ENCODE assay signal across 15 mouse cellular contexts in genomic region chr10:3562165-3562564, GRCm38 (mm10). TPM values are rescaled to one million over a fixed set of nuclear protein-coding genes. Genes with fewer than 3 reads are reported as not detected.
DNase-seq lines count a peak whose midpoint lies in the region; ATAC-seq and TF ChIP-seq lines count a peak whose summit lies in the region.
"Had no signal": no experiment of that assay in that cellular context is flagged by ENCODE, and none has a peak within 500 bp of the region (broad histone marks: within the 10 kb centered on the region; RNA-seq: fewer than 3 reads in every experiment).

No protein-coding gene starts in this region.

- H3K27ac ChIP-seq in embryonic facial prominence, embryonic 11.5 days (replicated peaks; ENCODE audit: low read depth, low read length), result no peak overlapping the region
- H3K27ac ChIP-seq in embryonic facial prominence, embryonic 10.5 days (replicated peaks), result no peak overlapping the region
- H3K27ac ChIP-seq: forebrain, embryonic 12.5 days; hindbrain, embryonic 13.5 days had no signal

- no peak for ATAC-seq in embryonic facial prominence, embryonic 11.5 days (replicated peaks; ENCODE audit: insufficient number of reproducible peaks, low FRiP score, low TSS enrichment, low read depth)
- no peak for ATAC-seq in Patski

- CTCF ChIA-PET in Patski (lab: Charles Lee), result interaction anchor here (1.2 to 1.3 kb wide), 2 partner anchors 10 to 382 kb away, joined by 3 read pairs; no protein-coding TSS in a partner anchor

- H3K36me3 ChIP-seq in embryonic facial prominence, embryonic 11.5 days (replicated peaks; ENCODE audit: control insufficient read depth, insufficient read depth, low read depth, low read length), result no peaks in the 10 kb centered on the region
- H3K36me3 ChIP-seq in embryonic facial prominence, embryonic 10.5 days (replicated peaks), result no peaks in the 10 kb centered on the region
- H3K36me3 ChIP-seq: forebrain, embryonic 12.5 days; hindbrain, embryonic 13.5 days had no signal

- H3K9ac ChIP-seq in embryonic facial prominence, embryonic 11.5 days (replicated peaks; ENCODE audit: low read length), result no peak overlapping the region
- H3K9ac ChIP-seq: forebrain, embryonic 12.5 days; hindbrain, embryonic 13.5 days had no signal

- no peak overlapping the region for H3K4me2 ChIP-seq in embryonic facial prominence, embryonic 11.5 days (ENCODE audit: low read depth, low read length)
- H3K4me2 ChIP-seq: forebrain, embryonic 12.5 days; hindbrain, embryonic 13.5 days had no signal

- no peak overlapping the region for H3K4me3 ChIP-seq in embryonic facial prominence, embryonic 11.5 days (ENCODE audit: low read depth, low read length)
- H3K4me3 ChIP-seq in embryonic facial prominence, embryonic 10.5 days, result no peak overlapping the region
- H3K4me3 ChIP-seq in lung, adult 2 months (replicated peaks; ENCODE audit: extremely low read depth, low read depth, low read length), result no peak overlapping the region
- H3K4me3 ChIP-seq: forebrain, embryonic 12.5 days; hindbrain, embryonic 13.5 days had no signal

- peak; percentile 43 for DNase-seq in embryonic facial prominence, embryonic 11.5 days (ENCODE audit: low spot score)
- no peak for DNase-seq in embryonic facial prominence, embryonic 10.5 days (ENCODE audit: low spot score)
- DNase-seq in lung, adult 2 months, result no peak
- no peak for DNase-seq in lung, postnatal 25 days (ENCODE audit: low spot score)
- no peak for DNase-seq in Patski (ENCODE audit: low read depth, low spot score)
- peak; percentile 35 for DNase-seq in retina, postnatal 1 day
- DNase-seq in urinary bladder, postnatal 25 days (ENCODE audit: low spot score), result no peak
- DNase-seq in adrenal gland, postnatal 36 days, result no peak
- DNase-seq: adrenal gland, postnatal 14 days; kidney, postnatal 4 days; right cerebral cortex, adult 18-20 months had no signal

- in situ Hi-C loops in Patski (cut with MboI; ENCODE audit: low pct_unique_long_range_greater_than_20kb), result no loop called here

- TF ChIP-seq POLR2A in lung, adult 2 months (IDR thresholded peaks at IDR 0.05; ENCODE audit: borderline replicate concordance, extremely low read depth, low read depth, low read length), result no peak

- 0 out of 2 replicates have a peak, but pooled peaks have one; percentile 7 for TF ChIP-seq CTCF in lung, adult 2 months (IDR thresholded peaks at IDR 0.05; ENCODE audit: insufficient read depth, low read length)
- TF ChIP-seq CTCF in Patski (IDR thresholded peaks at IDR 0.05), result peak; percentile 48

- POLR2A ChIA-PET in Patski (lab: Charles Lee), result no interaction called here

- no peaks in the 10 kb centered on the region for H3K4me1 ChIP-seq in embryonic facial prominence, embryonic 11.5 days (ENCODE audit: control insufficient read depth, insufficient read depth, low read length)
- peaks cover 17% of the 10 kb centered on the region for H3K4me1 ChIP-seq in embryonic facial prominence, embryonic 10.5 days
- no peaks in the 10 kb centered on the region for H3K4me1 ChIP-seq in lung, adult 2 months (ENCODE audit: control insufficient read depth, insufficient read depth, low read length)
- H3K4me1 ChIP-seq: forebrain, embryonic 12.5 days; hindbrain, embryonic 13.5 days had no signal

- H3K27me3 ChIP-seq in embryonic facial prominence, embryonic 11.5 days (ENCODE audit: control insufficient read depth, insufficient read depth, low read length), result no peaks in the 10 kb centered on the region
- no peaks in the 10 kb centered on the region for H3K27me3 ChIP-seq in embryonic facial prominence, embryonic 10.5 days (replicated peaks; ENCODE audit: low read depth, poor library complexity, severe bottlenecking)
- peaks cover 12% of the 10 kb centered on the region for H3K27me3 ChIP-seq in Patski
- H3K27me3 ChIP-seq: forebrain, embryonic 12.5 days; hindbrain, embryonic 13.5 days had no signal

- H3K9me3 ChIP-seq in embryonic facial prominence, embryonic 11.5 days (replicated peaks; ENCODE audit: control insufficient read depth, low read length), result no peaks in the 10 kb centered on the region
- 0 out of 2 replicates have a peak, but pooled peaks cover 1% of the 10 kb centered on the region for H3K9me3 ChIP-seq in embryonic facial prominence, embryonic 10.5 days
- H3K9me3 ChIP-seq: forebrain, embryonic 12.5 days; hindbrain, embryonic 13.5 days had no signal

RNA-seq across cellular contexts. Expression of gene Iyd, which starts 22.1 kb away (rescaled TPM):
- not detected in 2 replicates for polyA plus RNA-seq in embryonic facial prominence, embryonic 11.5 days (2014; fragmentation: Nextera tagmentation; extraction: Ambion mirVana)
- not detected in 2 replicates for polyA plus RNA-seq in embryonic facial prominence, embryonic 10.5 days (2016; fragmentation: Nextera tagmentation; extraction: Ambion mirVana)
- 1.9 and 2.8 TPM in 2 replicates for polyA plus RNA-seq in lung, adult 2 months (2012; rRNA removed)
- not detected for polyA plus RNA-seq in Patski (2021)
- not detected for total RNA-seq in adrenal gland, postnatal 36 days (2021)
- total RNA-seq: ES-E14; heart, adult 8-10 months had no signal
- polyA plus RNA-seq: forebrain, embryonic 12.5 days had no signal

Comparison
In these comparisons a context has a peak if more than half of its experiments do, and no peak if none do; other contexts are left out.
1. DNase-seq: peak in embryonic facial prominence, embryonic 11.5 days (single experiment) and retina, postnatal 1 day (single experiment); none in embryonic facial prominence, embryonic 10.5 days (single experiment), lung, adult 2 months (single experiment), lung, postnatal 25 days (single experiment), Patski (single experiment), urinary bladder, postnatal 25 days (single experiment) and adrenal gland, postnatal 36 days (0 of 2).